Mouse (Mus musculus): ENCODE measurements around the gene Slc45a3. TPM values are rescaled to one million over a fixed set of nuclear protein-coding genes. Genes with fewer than 3 reads are reported as not detected.

Slc45a3 gene
- polyA plus RNA-seq, 1 experiment = 0.44 TPM

- H3K4me3 ChIP-seq (ENCODE audit: insufficient read depth, low read depth, low read length) = no peak overlapping the region
- H3K4me1 ChIP-seq (ENCODE audit: control insufficient read depth, insufficient read depth, insufficient read length, low read length) = no peaks in the 10 kb centered on the region
- H3K27ac ChIP-seq (replicated peaks; ENCODE audit: low read depth, low read length) = no peak overlapping the region
Measured at GRCm38 (mm10) chr1:131971771-131972497, 9.2 kb downstream of the Slc45a3 start.

- H3K4me3 ChIP-seq (ENCODE audit: insufficient read depth, low read depth, low read length) = no peak overlapping the region
- H3K27ac ChIP-seq (replicated peaks; ENCODE audit: low read depth, low read length) = no peak overlapping the region
- H3K4me1 ChIP-seq (ENCODE audit: control insufficient read depth, insufficient read depth, insufficient read length, low read length) = no peaks in the 10 kb centered on the region
Measured at GRCm38 (mm10) chr1:131972498-131973334, 9.9 kb downstream of the Slc45a3 start.

DNA sequence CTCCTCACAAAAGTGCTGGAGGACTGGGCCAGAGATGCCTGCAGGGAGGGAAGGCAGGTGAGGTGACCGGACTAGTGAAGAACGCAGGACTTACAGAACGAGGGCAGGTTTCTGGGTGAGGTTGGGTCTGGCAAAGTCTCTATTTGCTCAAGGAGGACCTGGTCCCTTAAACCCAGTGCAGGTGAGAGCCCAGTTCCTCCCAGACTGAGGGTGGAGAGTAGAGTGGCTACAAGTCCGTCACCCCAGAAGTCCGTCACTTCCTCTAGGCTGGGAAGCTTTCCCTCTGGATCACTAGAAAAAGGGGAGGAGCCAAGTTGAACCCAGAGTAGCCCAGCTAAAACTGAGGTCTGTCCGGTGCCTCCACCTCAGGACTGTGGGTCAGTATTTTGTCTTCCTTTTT, 11.2 kb downstream of the Slc45a3 start:
- Histone ChIP-seq H3K4me1 (ENCODE audit: control insufficient read depth, insufficient read depth, insufficient read length, low read length) (no peaks in the 10 kb centered on the region), H3K4me3 (ENCODE audit: insufficient read depth, low read depth, low read length) (no peak overlapping the region), H3K27ac (replicated peaks; ENCODE audit: low read depth, low read length) (no peak overlapping the region)

DNA sequence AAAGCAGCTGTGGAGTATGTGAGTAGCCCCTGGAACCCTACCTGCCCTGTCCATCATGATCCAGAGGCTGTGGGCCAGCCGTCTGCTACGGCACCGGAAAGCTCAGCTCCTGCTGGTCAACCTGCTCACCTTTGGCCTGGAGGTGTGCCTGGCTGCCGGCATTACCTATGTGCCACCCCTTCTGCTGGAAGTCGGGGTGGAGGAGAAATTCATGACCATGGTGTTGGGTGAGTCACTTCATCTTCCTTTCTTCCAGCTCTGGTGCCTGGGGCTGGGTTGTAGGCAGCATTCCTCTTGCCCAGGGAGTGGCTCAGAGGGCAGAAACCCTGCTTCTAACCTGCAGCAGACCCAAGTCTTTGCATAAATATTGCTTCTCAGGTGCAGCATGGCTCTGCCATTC, 14.1 kb downstream of the Slc45a3 start:
- Histone ChIP-seq H3K27ac (replicated peaks; ENCODE audit: low read depth, low read length) (no peak overlapping the region), H3K4me1 (ENCODE audit: control insufficient read depth, insufficient read depth, insufficient read length, low read length) (no peaks in the 10 kb centered on the region), H3K4me3 (ENCODE audit: insufficient read depth, low read depth, low read length) (no peak overlapping the region)

- Histone ChIP-seq H3K27ac (replicated peaks; ENCODE audit: low read depth, low read length) (no peak overlapping the region), H3K4me1 (ENCODE audit: control insufficient read depth, insufficient read depth, insufficient read length, low read length) (no peaks in the 10 kb centered on the region)
Measured at GRCm38 (mm10) chr1:131980471-131980870, 17.7 kb downstream of the Slc45a3 start.

GRCm38 (mm10) chr1:131981378-131982013, 18.7 kb downstream of the Slc45a3 start:
- H3K4me3 ChIP-seq (ENCODE audit: insufficient read depth, low read depth, low read length) = no peak overlapping the region
- H3K27ac ChIP-seq (replicated peaks; ENCODE audit: low read depth, low read length) = no peak overlapping the region
- H3K4me1 ChIP-seq (ENCODE audit: control insufficient read depth, insufficient read depth, insufficient read length, low read length) = no peaks in the 10 kb centered on the region

More at GRCm38 (mm10) chr1:131980471-131980870, 17.7 kb downstream of the Slc45a3 start:
- no peak overlapping the region for H3K4me3 ChIP-seq (ENCODE audit: insufficient read depth, low read depth, low read length)

GRCm38 (mm10) chr1:131982907-131983306, 20.1 kb downstream of the Slc45a3 start:
- no peak overlapping the region for H3K27ac ChIP-seq (replicated peaks; ENCODE audit: low read depth, low read length)
- H3K4me3 ChIP-seq (ENCODE audit: insufficient read depth, low read depth, low read length) = no peak overlapping the region
- peaks cover 3% of the 10 kb centered on the region; the same call in 1 of the 2 replicates for H3K4me1 ChIP-seq (ENCODE audit: control insufficient read depth, insufficient read depth, insufficient read length, low read length)

GRCm38 (mm10) chr1:131983806-131984205, 21.0 kb downstream of the Slc45a3 start:
- no peak overlapping the region for H3K27ac ChIP-seq (replicated peaks; ENCODE audit: low read depth, low read length)
- no peak overlapping the region for H3K4me3 ChIP-seq (ENCODE audit: insufficient read depth, low read depth, low read length)

DNA sequence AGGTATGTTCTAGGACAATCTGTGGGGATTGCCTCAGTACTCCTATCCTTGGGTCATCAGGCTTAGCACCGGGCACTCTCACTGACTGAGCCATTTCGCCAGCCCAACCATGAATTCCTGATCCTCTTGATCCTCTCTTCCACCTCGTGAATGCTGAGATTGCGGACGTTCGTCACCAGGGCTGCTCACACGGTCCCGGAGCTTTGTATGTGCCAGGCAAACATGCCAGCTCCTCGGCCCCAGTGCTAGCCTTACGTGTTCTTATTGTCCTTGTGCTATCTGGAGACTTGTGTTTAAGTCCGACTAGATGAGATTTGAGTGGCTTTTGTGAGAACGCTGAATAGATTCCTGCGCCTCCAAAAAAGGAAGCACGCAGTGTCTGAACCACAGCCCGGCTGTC, 24.7 kb downstream of the Slc45a3 start:
- Histone ChIP-seq H3K4me1 (ENCODE audit: control insufficient read depth, insufficient read depth, insufficient read length, low read length) (peaks cover 18% of the 10 kb centered on the region), H3K27ac (replicated peaks; ENCODE audit: low read depth, low read length) (peak overlapping the region; percentile 32; the same call in 1 of the 2 replicates), H3K4me3 (ENCODE audit: insufficient read depth, low read depth, low read length) (no peak overlapping the region)

More at GRCm38 (mm10) chr1:131983806-131984205, 21.0 kb downstream of the Slc45a3 start:
- H3K4me1 ChIP-seq (ENCODE audit: control insufficient read depth, insufficient read depth, insufficient read length, low read length) = peaks cover 5% of the 10 kb centered on the region; the same call in 1 of the 2 replicates

GRCm38 (mm10) chr1:131989476-131989875, 26.7 kb downstream of the Slc45a3 start:
- H3K27ac ChIP-seq (replicated peaks; ENCODE audit: low read depth, low read length) = peak overlapping the region; percentile 85
- H3K4me3 ChIP-seq (ENCODE audit: insufficient read depth, low read depth, low read length) = no peak overlapping the region

DNA sequence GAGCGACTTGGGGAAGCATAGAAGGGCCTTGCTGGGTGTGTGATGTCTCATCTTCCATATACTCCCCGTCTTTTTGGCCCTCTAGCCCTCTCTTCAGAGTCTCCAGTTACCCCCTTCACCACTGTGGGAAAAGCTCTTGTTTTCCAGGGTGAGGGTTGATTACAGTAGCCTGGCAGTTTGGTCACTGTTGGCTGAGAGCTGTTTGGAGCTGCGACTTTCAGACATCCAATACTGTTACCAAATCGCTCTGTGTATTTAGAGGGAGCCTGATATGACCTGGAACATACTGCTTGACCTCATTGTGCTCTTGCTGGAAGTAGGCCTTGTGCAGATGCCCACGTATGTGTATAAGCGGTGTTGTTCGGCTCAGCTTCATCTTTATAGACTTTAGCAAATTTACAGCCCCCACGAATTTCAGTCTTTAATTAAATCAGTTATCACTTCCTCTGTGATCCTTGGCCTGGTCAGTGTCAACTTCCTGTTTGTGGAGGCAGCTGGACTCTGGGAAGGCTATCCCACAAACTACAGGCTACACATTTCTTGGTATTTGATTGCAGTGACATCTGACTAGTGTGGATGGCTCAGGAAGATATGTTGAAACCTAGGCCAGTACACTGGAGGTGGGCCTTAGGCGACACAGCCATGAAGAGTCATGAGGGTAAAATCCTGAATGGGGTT, 27.5 kb downstream of the Slc45a3 start:
- no peak overlapping the region for H3K4me3 ChIP-seq (ENCODE audit: insufficient read depth, low read depth, low read length)
- peaks cover 25% of the 10 kb centered on the region for H3K4me1 ChIP-seq (ENCODE audit: control insufficient read depth, insufficient read depth, insufficient read length, low read length)
- H3K27ac ChIP-seq (replicated peaks; ENCODE audit: low read depth, low read length) = peak overlapping the region; percentile 80

More at GRCm38 (mm10) chr1:131989476-131989875, 26.7 kb downstream of the Slc45a3 start:
- H3K4me1 ChIP-seq (ENCODE audit: control insufficient read depth, insufficient read depth, insufficient read length, low read length) = peaks cover 25% of the 10 kb centered on the region

- Histone ChIP-seq H3K4me1 (ENCODE audit: control insufficient read depth, insufficient read depth, insufficient read length, low read length) (peaks cover 22% of the 10 kb centered on the region), H3K4me3 (ENCODE audit: insufficient read depth, low read depth, low read length) (no peak overlapping the region), H3K27ac (replicated peaks; ENCODE audit: low read depth, low read length) (peak overlapping the region; percentile 46; the same call in 1 of the 2 replicates)
Measured at GRCm38 (mm10) chr1:131992561-131993001, 29.8 kb downstream of the Slc45a3 start.

DNA sequence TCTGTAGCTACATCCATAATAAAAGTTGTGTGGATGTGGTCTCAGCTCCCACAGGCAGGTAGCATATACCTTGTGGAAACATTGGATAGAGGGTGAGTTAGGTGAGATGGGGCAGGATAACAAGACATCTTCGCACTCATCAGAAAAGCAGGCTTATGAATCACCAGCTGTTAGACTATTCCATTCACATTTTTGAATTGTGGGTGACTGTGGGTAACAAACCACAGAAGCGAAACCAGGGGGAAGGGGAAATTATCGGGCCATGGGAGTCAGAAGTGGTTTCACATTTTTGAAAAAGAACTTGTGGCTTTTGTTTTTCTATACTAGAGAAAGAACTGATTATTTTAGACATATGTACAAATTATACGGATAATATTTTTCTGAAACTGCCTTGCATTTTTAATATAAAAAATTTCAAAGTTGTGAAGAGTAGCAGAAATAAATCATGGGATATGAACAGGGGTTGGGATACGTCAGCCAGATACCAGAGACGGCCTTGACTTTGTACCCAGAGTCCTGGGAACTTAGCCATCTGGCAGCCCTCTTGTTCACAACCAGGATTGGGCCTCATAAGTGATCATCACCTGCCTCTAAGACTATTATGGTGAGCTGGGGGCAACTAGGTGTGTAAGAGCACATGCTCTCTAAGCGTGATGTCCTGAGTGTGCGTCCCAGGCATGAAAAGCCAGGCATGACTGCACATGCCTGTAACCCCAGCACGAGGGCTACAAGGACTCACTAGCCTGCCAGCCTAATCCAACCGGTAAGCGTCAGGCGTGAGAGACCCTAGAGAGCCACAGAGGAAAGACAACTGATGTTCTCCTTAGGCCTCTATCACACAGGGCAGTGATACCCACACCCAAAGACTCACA, 30.6 kb downstream of the Slc45a3 start:
- Histone ChIP-seq H3K27ac (replicated peaks; ENCODE audit: low read depth, low read length) (peak overlapping the region; percentile 64), H3K4me3 (ENCODE audit: insufficient read depth, low read depth, low read length) (no peak overlapping the region), H3K4me1 (ENCODE audit: control insufficient read depth, insufficient read depth, insufficient read length, low read length) (peaks cover 20% of the 10 kb centered on the region)

- no peak overlapping the region for H3K27ac ChIP-seq (replicated peaks; ENCODE audit: low read depth, low read length)
- no peak overlapping the region for H3K4me3 ChIP-seq (ENCODE audit: insufficient read depth, low read depth, low read length)
- peaks cover 15% of the 10 kb centered on the region for H3K4me1 ChIP-seq (ENCODE audit: control insufficient read depth, insufficient read depth, insufficient read length, low read length)
Measured at GRCm38 (mm10) chr1:131995062-131995461, 32.3 kb downstream of the Slc45a3 start.

All from brown adipose tissue, adult 24 weeks (tissue).